Mouse (Mus musculus): ENCODE data around the gene Mmp12. TPM values are rescaled to one million over a fixed set of nuclear protein-coding genes. Genes with fewer than 3 reads are reported as not detected.

Gene Mmp12
- total and polyA plus RNA-seq, 3 experiments: not detected

DNA sequence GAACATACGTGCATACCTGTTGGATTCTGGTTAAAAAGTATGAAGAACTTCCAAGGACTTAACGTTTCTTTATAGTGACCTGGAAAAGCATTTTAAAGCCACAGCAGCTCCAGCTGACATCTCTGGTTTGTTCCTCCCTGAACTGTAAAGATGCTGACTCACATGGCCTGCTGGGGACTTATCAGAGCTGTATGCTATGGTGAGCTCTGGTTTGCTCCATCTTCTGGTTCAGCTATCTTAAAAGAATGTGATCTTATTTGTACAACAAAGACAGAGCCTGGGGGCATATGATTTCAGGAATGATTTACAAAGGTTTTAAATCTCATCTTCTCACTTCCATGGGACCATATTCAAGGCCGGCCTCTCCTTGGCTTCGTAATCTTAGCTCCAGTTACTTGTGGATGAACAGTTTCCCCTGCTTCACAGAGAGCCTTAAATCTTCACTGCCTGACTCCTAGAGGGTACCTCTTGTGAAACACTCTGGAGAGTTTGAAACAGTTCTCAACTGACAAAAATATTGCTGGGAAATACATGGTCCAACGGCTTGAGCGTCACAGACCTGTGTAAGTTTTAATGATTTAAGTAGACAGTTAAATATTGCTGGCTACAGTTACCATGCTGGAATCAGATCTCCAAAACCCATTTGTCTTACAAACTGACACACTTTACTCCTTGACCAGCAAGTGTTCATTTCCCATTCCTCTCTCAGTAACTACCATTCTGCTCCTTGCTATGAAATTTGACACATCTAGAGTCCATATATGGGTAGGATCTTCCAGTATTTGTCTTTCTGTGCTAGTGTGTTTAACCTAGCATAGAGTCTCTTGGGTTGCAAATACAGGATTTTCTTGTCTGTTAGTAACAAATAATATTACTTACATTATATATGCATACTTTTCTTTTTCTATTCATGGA, 8.2 kb upstream of the Mmp12 start:
- Histone ChIP-seq H3K36me3 (ENCODE audit: control insufficient read depth in 1 of 2, insufficient read depth in 2 of 2, low read length in 2 of 2) (no peaks in the 10 kb centered on the region), H3K79me2 (ENCODE audit: control insufficient read depth, insufficient read depth, low read length, poor library complexity) (no peaks in the 10 kb centered on the region), H3K4me1 (ENCODE audit: control insufficient read depth in 1 of 2, insufficient read depth in 2 of 2, low read length in 2 of 2) (no peaks in the 10 kb centered on the region), H3K4me3 (ENCODE audit: control insufficient read depth in 1 of 2, insufficient read depth in 1 of 2, low read depth in 2 of 2, low read length in 2 of 2) (no peak overlapping the region), H3K9ac (ENCODE audit: control insufficient read depth, low read depth, low read length, poor library complexity, severe bottlenecking) (no peak overlapping the region), H3K9me3 (replicated peaks; ENCODE audit: insufficient read depth, low read length) (no peaks in the 10 kb centered on the region), H3K27ac (ENCODE audit: control insufficient read depth, low read depth, low read length) (no peak overlapping the region), H3K27me3 (ENCODE audit: control insufficient read depth in 1 of 2, insufficient read depth in 2 of 2, low read length in 2 of 2) (peaks cover 0 to 1% of the 10 kb centered on the region in 2 experiments; a peak in 2 of 4 replicates)
- DNase-seq (ENCODE audit: low read depth, low spot score): no peak
- TF ChIP-seq CHD2 (IDR thresholded peaks at IDR 0.05; ENCODE audit: low read length): no peak
- TF ChIP-seq POLR2AphosphoS2 (IDR thresholded peaks at IDR 0.05; ENCODE audit: low read length): no peak
- TF ChIP-seq GABPA (IDR thresholded peaks at IDR 0.05; ENCODE audit: low read depth, low read length): no peak
- TF ChIP-seq ZKSCAN1 (IDR thresholded peaks at IDR 0.05; ENCODE audit: low read depth, low read length): no peak
- TF ChIP-seq POLR2A (IDR thresholded peaks at IDR 0.05; ENCODE audit: control insufficient read depth in 1 of 2, insufficient read depth in 1 of 2, low read depth in 1 of 2, low read length in 2 of 2, poor library complexity in 1 of 2): no peak
- TF ChIP-seq CHD1 (IDR thresholded peaks at IDR 0.05; ENCODE audit: low read depth, low read length): no peak
- no peak for TF ChIP-seq USF1 (IDR thresholded peaks at IDR 0.05; ENCODE audit: low read depth, low read length)
- TF ChIP-seq BHLHE40 (IDR thresholded peaks at IDR 0.05; ENCODE audit: borderline replicate concordance, low read depth, low read length): no peak
- no peak for TF ChIP-seq ZC3H11A (IDR thresholded peaks at IDR 0.05; ENCODE audit: low read depth, low read length)
- no peak for TF ChIP-seq NRF1 (IDR thresholded peaks at IDR 0.05; ENCODE audit: insufficient read depth, low read depth, low read length, poor library complexity, severe bottlenecking)

DNA sequence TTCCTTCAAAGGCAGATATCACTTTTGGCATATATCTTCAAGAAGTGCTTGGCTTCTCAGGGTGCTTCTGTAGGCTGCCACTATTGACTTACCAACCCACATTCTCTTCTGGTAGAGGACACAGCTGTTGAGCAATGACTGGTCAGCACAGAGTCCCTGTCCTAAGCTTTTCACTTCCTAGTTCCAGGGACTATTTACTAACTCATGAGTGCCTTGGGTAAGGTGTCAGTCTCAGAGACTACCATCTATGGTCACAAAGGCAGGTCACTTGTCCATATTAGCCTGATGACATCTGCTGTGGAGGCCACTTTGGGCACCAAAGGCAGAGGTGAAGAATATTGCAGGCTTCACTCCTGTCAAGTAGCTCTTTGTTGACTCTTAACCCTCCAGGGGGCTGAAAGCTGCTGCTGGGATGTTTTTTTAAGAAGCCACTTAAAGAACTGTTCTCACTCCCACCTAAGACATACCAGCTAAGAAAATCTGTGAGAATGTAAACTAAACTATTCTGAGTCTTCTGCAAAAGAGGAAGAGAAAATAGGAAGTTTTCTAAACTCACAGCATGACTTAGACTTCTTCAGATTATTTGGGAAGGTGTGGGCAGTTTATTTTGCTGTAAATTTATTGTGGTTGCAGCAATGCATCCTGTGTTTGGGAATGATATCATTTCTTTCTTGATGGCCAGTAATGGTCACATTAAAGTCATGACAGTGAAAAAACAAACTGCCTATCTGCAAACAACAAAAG, 7.3 kb upstream of the Mmp12 start:
- H3K4me3 ChIP-seq (ENCODE audit: control insufficient read depth in 1 of 2, insufficient read depth in 1 of 2, low read depth in 2 of 2, low read length in 2 of 2): no peak overlapping the region
- H3K9me3 ChIP-seq (replicated peaks; ENCODE audit: insufficient read depth, low read length): no peaks in the 10 kb centered on the region
- no peaks in the 10 kb centered on the region for H3K36me3 ChIP-seq (ENCODE audit: control insufficient read depth in 1 of 2, insufficient read depth in 2 of 2, low read length in 2 of 2)
- no peaks in the 10 kb centered on the region for H3K4me1 ChIP-seq (ENCODE audit: control insufficient read depth in 1 of 2, insufficient read depth in 2 of 2, low read length in 2 of 2)
- H3K79me2 ChIP-seq (ENCODE audit: control insufficient read depth, insufficient read depth, low read length, poor library complexity): no peaks in the 10 kb centered on the region
- H3K9ac ChIP-seq (ENCODE audit: control insufficient read depth, low read depth, low read length, poor library complexity, severe bottlenecking): no peak overlapping the region
- no peak overlapping the region for H3K27ac ChIP-seq (ENCODE audit: control insufficient read depth, low read depth, low read length)
- TF ChIP-seq MYB (IDR thresholded peaks at IDR 0.05; ENCODE audit: low read depth, low read length) (no peak), ZC3H11A (IDR thresholded peaks at IDR 0.05; ENCODE audit: low read depth, low read length) (no peak), GABPA (IDR thresholded peaks at IDR 0.05; ENCODE audit: low read depth, low read length) (no peak), USF2 (IDR thresholded peaks at IDR 0.05; ENCODE audit: borderline replicate concordance in 1 of 2, insufficient read depth in 1 of 2, low read depth in 1 of 2, low read length in 2 of 2) (no peak), POLR2A (IDR thresholded peaks at IDR 0.05; ENCODE audit: control insufficient read depth in 1 of 2, insufficient read depth in 1 of 2, low read depth in 1 of 2, low read length in 2 of 2, poor library complexity in 1 of 2) (no peak), JUND (IDR thresholded peaks at IDR 0.05; ENCODE audit: low read depth, low read length) (no peak), CTCF (IDR thresholded peaks at IDR 0.05 in 2 of 3, conservative IDR thresholded peaks at IDR 0.05 in 1 of 3; ENCODE audit: control insufficient read depth in 1 of 3, insufficient read depth in 1 of 3, low read depth in 2 of 3, low read length in 3 of 3, poor library complexity in 1 of 3, severe bottlenecking in 1 of 3) (no peak), MEF2A (IDR thresholded peaks at IDR 0.05; ENCODE audit: extremely low read depth, insufficient replicate concordance, low read depth, low read length, poor library complexity, severe bottlenecking) (no peak), MAX (IDR thresholded peaks at IDR 0.05; ENCODE audit: low read length) (no peak), TAL1 (IDR thresholded peaks at IDR 0.05; ENCODE audit: low read length) (no peak), NELFE (IDR thresholded peaks at IDR 0.05; ENCODE audit: low read depth, low read length) (no peak), E2F4 (IDR thresholded peaks at IDR 0.05; ENCODE audit: borderline replicate concordance, low read depth, low read length) (no peak), ZKSCAN1 (IDR thresholded peaks at IDR 0.05; ENCODE audit: low read depth, low read length) (no peak), HCFC1 (IDR thresholded peaks at IDR 0.05; ENCODE audit: low read depth, low read length) (no peak), ELF1 (IDR thresholded peaks at IDR 0.05; ENCODE audit: low read depth, low read length) (no peak), ZMIZ1 (IDR thresholded peaks at IDR 0.05; ENCODE audit: low read depth, low read length) (no peak), TBP (IDR thresholded peaks at IDR 0.05; ENCODE audit: low read depth, low read length) (no peak), SMC3 (IDR thresholded peaks at IDR 0.05; ENCODE audit: low read depth, low read length) (no peak), RAD21 (IDR thresholded peaks at IDR 0.05; ENCODE audit: low read depth, low read length) (no peak), EP300 (IDR thresholded peaks at IDR 0.05; ENCODE audit: low read depth in 1 of 2, low read length in 2 of 2) (no peak)
- DNase-seq (ENCODE audit: low read depth, low spot score): peak; percentile 7
- peaks cover 0 to 1% of the 10 kb centered on the region in 2 experiments; a peak in 2 of 4 replicates for H3K27me3 ChIP-seq (ENCODE audit: control insufficient read depth in 1 of 2, insufficient read depth in 2 of 2, low read length in 2 of 2)
